Mouse (Mus musculus) kidney, embryonic 14.5 days (tissue): ENCODE results near the gene Orai3. TPM values are rescaled to one million over a fixed set of nuclear protein-coding genes. Genes with fewer than 3 reads are reported as not detected.

ENCODE experiments used
- ATAC-seq: fragments of 200-750 bp; cut with Nextera tagmentation; 2 replicates; pipeline ENCODE4 v1.8.0; 2017; ENCODE audit warnings: moderate number of reproducible peaks, mild to moderate bottlenecking, moderate TSS enrichment, moderate library complexity; ENCODE audit not compliant: low FRiP score, low TSS enrichment
- H3K27ac ChIP-seq: fragments of 300-500 bp; sonication (generic); 2 replicates; pipeline ENCODE4 v1.5.1; 2014; ENCODE audit warnings: low read depth, mild to moderate bottlenecking, low read length, moderate library complexity, mixed read lengths
- H3K27me3 ChIP-seq: fragments of 300-500 bp; sonication (generic); 2 replicates; pipeline ENCODE4 v1.6.1; 2014; ENCODE audit warnings: mild to moderate bottlenecking, low read length; ENCODE audit not compliant: control insufficient read depth, insufficient read depth
- H3K36me3 ChIP-seq: fragments of 300-500 bp; sonication (generic); 2 replicates; pipeline ENCODE4 v1.6.1; 2014; ENCODE audit warnings: low read length, mixed read lengths; ENCODE audit not compliant: control insufficient read depth, insufficient read depth
- H3K4me1 ChIP-seq: fragments of 300-500 bp; sonication (generic); 2 replicates; pipeline ENCODE4 v1.6.1; 2014; ENCODE audit warnings: low read length, mixed read lengths; ENCODE audit not compliant: control insufficient read depth, insufficient read depth
- H3K4me2 ChIP-seq: fragments of 300-500 bp; sonication (generic); replicated peaks from 2 replicates; pipeline ENCODE4 v1.6.1; 2014; ENCODE audit warnings: low read depth, mild to moderate bottlenecking, low read length
- H3K4me3 ChIP-seq: fragments of 300-500 bp; sonication (generic); 2 replicates; pipeline ENCODE4 v1.5.1; 2014; ENCODE audit warnings: mild to moderate bottlenecking, low read length
- H3K9ac ChIP-seq: fragments of 300-500 bp; sonication (generic); 2 replicates; pipeline ENCODE4 v1.6.1; 2014; ENCODE audit warnings: low read depth, mild to moderate bottlenecking, low read length, moderate library complexity
- H3K9me3 ChIP-seq: fragments of 300-500 bp; sonication (generic); 2 replicates; pipeline ENCODE4 v1.6.1; 2016; ENCODE audit warnings: low read length; ENCODE audit not compliant: control insufficient read depth
- WGBS: fragments of 180-500 bp; shearing (Covaris S2); extraction: QIAGEN DNeasy Blood & Tissue Kit; methylation state at CpG from one replicate; pipeline ENCODE4 v1.1.7; 2014; 5-methylcytosine and 5-hydroxymethylcytosine counted together
- polyA plus RNA-seq: library from polyadenylated mRNA; unstranded; fragments of >200 nt; fragmentation: Nextera tagmentation; extraction: Ambion mirVana; gene quantifications from 2 replicates; pipeline ENCODE4 v1.2.1, GENCODE M21; 2014

The Orai3 gene
- polyA plus RNA-seq, 1 experiment from 2014 or later = 19.7 TPM

- no peaks in the 10 kb centered on the region for H3K27me3 ChIP-seq
- H3K4me1 ChIP-seq = 0 out of 2 replicates have a peak, but pooled peaks cover 8% of the 10 kb centered on the region
- H3K9me3 ChIP-seq = no peaks in the 10 kb centered on the region
- no peak overlapping the region for H3K4me2 ChIP-seq
- H3K36me3 ChIP-seq = peaks cover 99% of the 10 kb centered on the region
- H3K9ac ChIP-seq = no peak overlapping the region
- H3K27ac ChIP-seq = no peak overlapping the region
- 89% methylated on average over 7 of the region's 7 CpGs for WGBS
- no peak overlapping the region for H3K4me3 ChIP-seq
- ATAC-seq = no peak
Measured at GRCm38 (mm10) chr7:127753741-127754140, 15.9 kb upstream of the Orai3 start.

DNA sequence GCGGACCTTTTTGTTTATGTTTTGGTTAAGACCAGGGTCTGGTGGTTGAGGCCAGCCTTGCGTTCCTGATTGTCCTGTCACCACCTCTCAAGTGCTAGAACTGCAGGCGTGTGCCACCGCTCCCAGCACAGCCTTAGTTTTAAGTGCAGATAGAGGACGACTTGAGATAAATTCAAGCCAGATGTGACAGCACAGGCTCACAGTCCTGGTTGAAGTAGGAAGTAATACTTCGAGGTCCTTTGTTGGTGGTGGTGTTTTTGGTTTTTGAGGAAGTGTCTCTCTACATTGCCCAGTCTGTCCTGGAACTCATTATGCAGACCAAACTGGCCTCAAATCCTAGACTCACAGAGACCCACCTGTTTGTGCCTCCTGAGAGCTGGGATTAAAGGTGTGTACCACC is 9.9 kb upstream of the Orai3 start:
- H3K4me2 ChIP-seq = no peak overlapping the region
- H3K27ac ChIP-seq = no peak overlapping the region
- H3K4me1 ChIP-seq = no peaks in the 10 kb centered on the region
- 60% methylated on average over 6 of the region's 6 CpGs for WGBS
- ATAC-seq = no peak
- H3K9me3 ChIP-seq = no peaks in the 10 kb centered on the region
- H3K4me3 ChIP-seq = no peak overlapping the region
- H3K27me3 ChIP-seq = no peaks in the 10 kb centered on the region
- peaks cover 77% of the 10 kb centered on the region for H3K36me3 ChIP-seq
- no peak overlapping the region for H3K9ac ChIP-seq

- peaks cover 77% of the 10 kb centered on the region for H3K36me3 ChIP-seq
- no peak overlapping the region for H3K9ac ChIP-seq
- no peaks in the 10 kb centered on the region for H3K27me3 ChIP-seq
- no peak for ATAC-seq
- no peak overlapping the region for H3K4me2 ChIP-seq
- H3K4me1 ChIP-seq = no peaks in the 10 kb centered on the region
- WGBS = 81% methylated on average over 3 of the region's 3 CpGs
- H3K4me3 ChIP-seq = no peak overlapping the region
- H3K9me3 ChIP-seq = no peaks in the 10 kb centered on the region
- no peak overlapping the region for H3K27ac ChIP-seq
Measured at GRCm38 (mm10) chr7:127760478-127760877, 9.1 kb upstream of the Orai3 start.

DNA sequence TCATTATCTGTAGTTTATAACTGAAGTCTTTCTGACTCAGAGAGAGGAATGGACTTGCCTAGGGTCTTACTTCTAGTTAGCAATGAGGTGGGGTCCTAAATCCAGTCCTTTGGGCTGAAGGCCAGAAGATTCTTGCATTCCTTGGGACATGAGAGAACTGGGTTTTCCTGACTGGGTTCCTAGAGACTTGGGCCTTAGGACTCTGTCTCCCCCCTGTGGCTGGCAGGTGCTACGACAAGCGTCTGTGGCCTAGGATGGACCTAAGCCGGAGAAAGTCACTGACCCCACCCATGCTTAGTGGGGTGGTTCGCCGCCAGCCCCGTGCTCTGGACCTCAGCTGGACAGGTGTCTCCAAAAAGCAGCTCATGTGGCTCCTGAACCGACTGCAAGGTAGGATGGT is 8.6 kb upstream of the Orai3 start:
- no peaks in the 10 kb centered on the region for H3K27me3 ChIP-seq
- H3K9me3 ChIP-seq = no peaks in the 10 kb centered on the region
- no peak overlapping the region for H3K4me2 ChIP-seq
- no peak overlapping the region for H3K4me3 ChIP-seq
- H3K27ac ChIP-seq = no peak overlapping the region
- H3K36me3 ChIP-seq = peaks cover 77% of the 10 kb centered on the region
- no peak overlapping the region for H3K9ac ChIP-seq
- H3K4me1 ChIP-seq = no peaks in the 10 kb centered on the region
- ATAC-seq = 0 out of 2 replicates have a peak, but pooled peaks have one; percentile 76
- 37% methylated on average over 7 of the region's 7 CpGs for WGBS

GRCm38 (mm10) chr7:127763642-127764041 is 6.0 kb upstream of the Orai3 start:
- H3K9me3 ChIP-seq = no peaks in the 10 kb centered on the region
- ATAC-seq = no peak
- peaks cover 72% of the 10 kb centered on the region for H3K36me3 ChIP-seq
- no peaks in the 10 kb centered on the region for H3K27me3 ChIP-seq
- H3K9ac ChIP-seq = no peak overlapping the region
- H3K4me1 ChIP-seq = peaks cover 4% of the 10 kb centered on the region; the same call in 1 of the 2 replicates
- WGBS = 92% methylated on average over 4 of the region's 4 CpGs
- no peak overlapping the region for H3K4me2 ChIP-seq
- H3K4me3 ChIP-seq = no peak overlapping the region
- no peak overlapping the region for H3K27ac ChIP-seq

- ATAC-seq = no peak
- Histone ChIP-seq H3K4me3 (no peak overlapping the region), H3K36me3 (peaks cover 60% of the 10 kb centered on the region), H3K4me2 (no peak overlapping the region), H3K27ac (no peak overlapping the region), H3K27me3 (no peaks in the 10 kb centered on the region), H3K4me1 (peaks cover 10% of the 10 kb centered on the region; the same call in 1 of the 2 replicates), H3K9me3 (no peaks in the 10 kb centered on the region), H3K9ac (no peak overlapping the region)
- 88% methylated on average over 2 of the region's 2 CpGs for WGBS
Measured at GRCm38 (mm10) chr7:127765756-127766155, 3.9 kb upstream of the Orai3 start.

GRCm38 (mm10) chr7:127766851-127767609 is 2.6 kb upstream of the Orai3 start:
- Histone ChIP-seq H3K4me3 (no peak overlapping the region), H3K4me1 (peaks cover 16% of the 10 kb centered on the region), H3K9ac (no peak overlapping the region), H3K4me2 (no peak overlapping the region), H3K9me3 (no peaks in the 10 kb centered on the region), H3K36me3 (peaks cover 58% of the 10 kb centered on the region), H3K27ac (no peak overlapping the region), H3K27me3 (no peaks in the 10 kb centered on the region)
- WGBS = 80% methylated on average over 17 of the region's 17 CpGs
- ATAC-seq = no peak

DNA sequence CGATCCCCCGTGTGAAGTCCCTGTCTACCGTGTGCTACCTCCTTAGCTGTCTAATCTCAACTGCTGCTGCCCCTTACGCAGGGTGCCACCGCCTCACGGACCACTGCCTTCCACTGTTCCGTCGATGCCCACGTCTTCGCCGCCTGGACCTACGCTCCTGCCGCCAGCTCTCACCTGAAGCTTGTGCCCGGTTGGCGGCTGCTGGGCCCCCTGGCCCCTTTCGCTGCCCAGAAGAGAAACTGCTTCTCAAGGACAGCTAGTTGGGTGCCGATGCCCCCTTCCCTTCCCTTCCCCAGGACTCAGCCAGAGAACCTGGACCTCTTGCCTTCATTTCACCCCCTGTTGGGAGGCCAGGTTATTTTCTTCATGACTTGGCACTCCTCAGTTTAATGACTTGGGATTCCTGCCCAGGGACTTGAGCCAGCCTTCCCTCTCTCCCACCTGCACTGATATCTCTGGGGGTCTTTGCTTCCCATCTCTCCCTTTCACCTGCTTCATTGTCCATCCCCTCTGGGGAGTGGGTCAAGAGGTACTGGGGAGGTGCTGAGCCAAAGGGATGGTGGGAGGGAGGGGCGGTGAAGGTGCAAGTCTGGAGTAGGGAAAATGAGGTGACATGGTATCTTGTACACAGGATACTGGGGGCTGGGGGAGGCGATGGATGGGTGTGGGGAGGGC is 1.8 kb upstream of the Orai3 start:
- Histone ChIP-seq H3K27ac (no peak overlapping the region), H3K4me3 (no peak overlapping the region), H3K27me3 (no peaks in the 10 kb centered on the region), H3K4me1 (peaks cover 16% of the 10 kb centered on the region), H3K4me2 (no peak overlapping the region), H3K36me3 (peaks cover 52% of the 10 kb centered on the region), H3K9me3 (no peaks in the 10 kb centered on the region), H3K9ac (no peak overlapping the region)
- no peak for ATAC-seq
- 93% methylated on average over 19 of the region's 19 CpGs for WGBS

DNA sequence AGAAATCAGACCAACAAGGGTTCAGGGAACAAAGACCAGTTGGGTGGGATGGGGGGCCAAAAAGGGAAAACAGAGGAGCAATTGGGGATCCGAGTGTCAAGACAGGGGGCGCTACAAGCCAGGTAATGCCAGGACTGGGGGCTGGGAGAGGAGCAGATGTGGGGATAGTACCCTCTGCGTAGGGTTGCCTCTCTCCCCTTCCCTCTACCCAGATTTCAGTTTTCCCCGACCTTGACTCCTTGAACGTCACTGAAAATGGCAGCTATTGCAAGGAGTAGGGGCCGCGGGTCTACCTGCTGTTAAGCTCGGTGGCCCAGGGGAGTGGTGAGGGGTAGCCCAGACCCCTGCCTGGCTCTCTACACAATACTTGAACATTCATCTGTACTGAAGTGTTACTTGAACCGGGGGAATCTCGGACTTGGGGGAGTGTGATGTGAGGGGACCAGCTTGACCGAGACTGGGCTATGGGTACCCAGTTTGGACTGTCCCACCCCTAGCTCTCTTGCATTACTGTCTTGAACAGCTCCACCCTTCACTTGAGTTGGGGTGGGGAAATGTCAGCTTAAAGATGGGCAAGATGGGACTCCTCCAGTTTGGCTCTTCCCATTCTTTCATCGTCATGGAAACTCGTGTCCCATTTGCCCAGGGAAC is 1.1 kb upstream of the Orai3 start:
- Histone ChIP-seq H3K9ac (no peak overlapping the region), H3K4me3 (no peak overlapping the region)
- ATAC-seq = no peak

More for the DNA sequence above, 1.1 kb upstream of the Orai3 start:
- Histone ChIP-seq H3K4me1 (peaks cover 16% of the 10 kb centered on the region), H3K27ac (0 out of 2 replicates have a peak overlapping the region, but pooled peaks have one; percentile 47), H3K27me3 (no peaks in the 10 kb centered on the region), H3K4me2 (no peak overlapping the region), H3K36me3 (peaks cover 47% of the 10 kb centered on the region), H3K9me3 (no peaks in the 10 kb centered on the region)
- 53% methylated on average over 13 of the region's 13 CpGs for WGBS
